Mouse (Mus musculus) macrophage (primary cell): Measurements from ENCODE around the gene Ampd2. TPM values are rescaled to one million over a fixed set of nuclear protein-coding genes. Genes with fewer than 3 reads are reported as not detected.

Experiments
- H3K27ac ChIP-seq: fragments of 350-480 bp; formaldehyde crosslinking; 2 replicates; pipeline ENCODE4 v1.9.0; 2021
- H3K36me3 ChIP-seq: fragments of 350-480 bp; formaldehyde crosslinking; 2 replicates; pipeline ENCODE4 v1.9.0; 2021; ENCODE audit errors: inconsistent target
- H3K4me3 ChIP-seq: fragments of 350-480 bp; formaldehyde crosslinking; 2 replicates; pipeline ENCODE4 v1.9.0; 2021; ENCODE audit errors: inconsistent target
- H3K79me2 ChIP-seq: fragments of 350-480 bp; formaldehyde crosslinking; 2 replicates; pipeline ENCODE4 v1.9.0; 2021; ENCODE audit errors: inconsistent target
- WGBS: methylation state at CpG from one replicate; pipeline ENCODE4 v1.1.7; 2026; ENCODE audit warnings: inconsistent platforms; ENCODE audit not compliant: missing documents; 5-methylcytosine and 5-hydroxymethylcytosine counted together
- polyA plus RNA-seq: library from polyadenylated mRNA; stranded (reverse); fragments of 250-400 nt; gene quantifications from 3 replicates; pipeline ENCODE4 v1.2.4, GENCODE M21; 2018; ENCODE audit warnings: inconsistent platforms

Ampd2 gene
- polyA plus RNA-seq, 1 experiment from 2014 or later, result 7.1 TPM

- no peak overlapping the region for H3K27ac ChIP-seq
- no peak overlapping the region for H3K4me3 ChIP-seq
- H3K79me2 ChIP-seq, result peaks cover 7% of the 10 kb centered on the region
- no peaks in the 10 kb centered on the region for H3K36me3 ChIP-seq
- WGBS, result 95% methylated on average over 2 of the region's 2 CpGs
Observed at GRCm38 (mm10) chr3:108089916-108090315, 3.5 kb upstream of the Ampd2 start.

GRCm38 (mm10) chr3:108088842-108089380 lies 2.5 kb upstream of the Ampd2 start:
- H3K27ac ChIP-seq, result no peak overlapping the region
- peaks cover 17% of the 10 kb centered on the region for H3K79me2 ChIP-seq
- 78% methylated on average over 5 of the region's 5 CpGs for WGBS
- H3K36me3 ChIP-seq, result no peaks in the 10 kb centered on the region
- H3K4me3 ChIP-seq, result no peak overlapping the region

DNA sequence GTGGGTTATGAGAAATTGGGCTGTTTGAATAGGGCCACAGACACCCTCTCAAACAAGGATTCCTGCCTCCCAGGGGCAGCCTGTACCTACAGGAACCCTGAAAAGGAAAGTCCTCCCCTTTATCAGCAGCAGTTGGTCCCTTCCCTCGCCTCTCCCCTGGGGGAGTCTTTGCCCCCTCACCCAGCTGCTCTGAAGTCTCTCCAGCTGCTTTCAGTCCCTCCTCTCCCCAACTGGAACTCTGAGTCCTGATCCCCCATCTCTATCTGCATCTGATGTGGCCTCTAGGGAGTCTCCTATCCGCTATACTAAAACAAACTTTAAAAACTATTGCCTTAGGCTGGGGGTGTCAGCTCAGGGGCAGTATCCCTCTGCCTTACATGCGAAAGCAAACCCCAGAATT lies 878 bp upstream of the Ampd2 start:
- H3K27ac ChIP-seq, result no peak overlapping the region
- H3K36me3 ChIP-seq, result no peaks in the 10 kb centered on the region
- H3K79me2 ChIP-seq, result peaks cover 33% of the 10 kb centered on the region
- no peak overlapping the region for H3K4me3 ChIP-seq
- 92% methylated on average over 3 of the region's 3 CpGs for WGBS

GRCm38 (mm10) chr3:108085721-108086469 lies 556 bp downstream of the Ampd2 start:
- Histone ChIP-seq H3K79me2 (peaks cover 47% of the 10 kb centered on the region), H3K27ac (peak overlapping the region; percentile 66), H3K36me3 (no peaks in the 10 kb centered on the region), H3K4me3 (peak overlapping the region; percentile 74)
- WGBS, result 2% methylated on average over 31 of the region's 31 CpGs

GRCm38 (mm10) chr3:108085281-108085720 lies 1.1 kb downstream of the Ampd2 start:
- Histone ChIP-seq H3K27ac (peak overlapping the region; percentile 66), H3K4me3 (peak overlapping the region; percentile 74), H3K79me2 (peaks cover 52% of the 10 kb centered on the region), H3K36me3 (peaks cover 4% of the 10 kb centered on the region; the same call in 1 of the 2 replicates)
- WGBS, result 0% methylated on average over 14 of the region's 14 CpGs

- H3K36me3 ChIP-seq, result peaks cover 8% of the 10 kb centered on the region; the same call in 1 of the 2 replicates
Observed at GRCm38 (mm10) chr3:108084767-108085270, 1.6 kb downstream of the Ampd2 start.

GRCm38 (mm10) chr3:108083904-108084407 lies 2.5 kb downstream of the Ampd2 start:
- peaks cover 16% of the 10 kb centered on the region for H3K36me3 ChIP-seq
- peaks cover 52% of the 10 kb centered on the region for H3K79me2 ChIP-seq
- no peak overlapping the region for H3K27ac ChIP-seq
- WGBS, result 74% methylated on average over 4 of the region's 4 CpGs
- no peak overlapping the region for H3K4me3 ChIP-seq

More at GRCm38 (mm10) chr3:108084767-108085270, 1.6 kb downstream of the Ampd2 start:
- Histone ChIP-seq H3K79me2 (peaks cover 52% of the 10 kb centered on the region), H3K27ac (peak overlapping the region; percentile 66), H3K4me3 (peak overlapping the region; percentile 74)
- WGBS, result 6% methylated on average over 13 of the region's 13 CpGs

- Histone ChIP-seq H3K4me3 (no peak overlapping the region), H3K79me2 (peaks cover 52% of the 10 kb centered on the region), H3K27ac (no peak overlapping the region), H3K36me3 (peaks cover 24% of the 10 kb centered on the region)
- WGBS, result 22% methylated on average over 2 of the region's 2 CpGs
Observed at GRCm38 (mm10) chr3:108083161-108083560, 3.3 kb downstream of the Ampd2 start.

GRCm38 (mm10) chr3:108082251-108082875 lies 4.1 kb downstream of the Ampd2 start:
- H3K27ac ChIP-seq, result no peak overlapping the region
- H3K79me2 ChIP-seq, result peaks cover 52% of the 10 kb centered on the region
- WGBS, result 94% methylated on average over 1 of the region's 1 CpGs
- no peak overlapping the region for H3K4me3 ChIP-seq
- H3K36me3 ChIP-seq, result peaks cover 29% of the 10 kb centered on the region

GRCm38 (mm10) chr3:108081681-108082080 lies 4.8 kb downstream of the Ampd2 start:
- H3K4me3 ChIP-seq, result no peak overlapping the region
- no peak overlapping the region for H3K27ac ChIP-seq
- H3K36me3 ChIP-seq, result peaks cover 35% of the 10 kb centered on the region
- H3K79me2 ChIP-seq, result peaks cover 52% of the 10 kb centered on the region
- WGBS, result 91% methylated on average over 4 of the region's 4 CpGs

DNA sequence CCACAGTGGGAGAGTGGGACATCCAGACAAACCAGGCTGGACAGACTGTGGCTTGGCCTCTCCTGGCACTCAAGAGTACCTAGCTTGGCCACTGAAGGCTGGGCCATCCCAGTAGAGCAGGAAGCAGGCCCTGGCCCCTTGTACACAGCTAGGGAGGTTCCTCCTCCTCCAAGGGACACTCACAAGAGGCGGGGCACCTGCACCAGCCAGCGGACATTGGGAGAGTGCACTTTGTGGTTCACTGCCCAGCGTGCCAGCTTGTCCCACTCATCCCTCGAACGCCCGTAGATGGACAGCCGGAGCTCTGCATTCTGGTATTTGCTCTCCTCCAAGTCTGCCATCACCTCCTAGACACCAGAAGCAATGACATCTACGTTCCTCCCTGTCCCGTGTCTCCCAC lies 9.6 kb downstream of the Ampd2 start:
- no peak overlapping the region for H3K4me3 ChIP-seq
- no peak overlapping the region for H3K27ac ChIP-seq
- peaks cover 62% of the 10 kb centered on the region for H3K36me3 ChIP-seq
- WGBS, result 100% methylated on average over 3 of the region's 9 CpGs
- H3K79me2 ChIP-seq, result peaks cover 14% of the 10 kb centered on the region

GRCm38 (mm10) chr3:108072983-108073569 lies 13.4 kb downstream of the Ampd2 start:
- H3K36me3 ChIP-seq, result peaks cover 38% of the 10 kb centered on the region
- no peaks in the 10 kb centered on the region for H3K79me2 ChIP-seq
- no peak overlapping the region for H3K4me3 ChIP-seq
- H3K27ac ChIP-seq, result no peak overlapping the region
- WGBS, result 94% methylated on average over 10 of the region's 10 CpGs

DNA sequence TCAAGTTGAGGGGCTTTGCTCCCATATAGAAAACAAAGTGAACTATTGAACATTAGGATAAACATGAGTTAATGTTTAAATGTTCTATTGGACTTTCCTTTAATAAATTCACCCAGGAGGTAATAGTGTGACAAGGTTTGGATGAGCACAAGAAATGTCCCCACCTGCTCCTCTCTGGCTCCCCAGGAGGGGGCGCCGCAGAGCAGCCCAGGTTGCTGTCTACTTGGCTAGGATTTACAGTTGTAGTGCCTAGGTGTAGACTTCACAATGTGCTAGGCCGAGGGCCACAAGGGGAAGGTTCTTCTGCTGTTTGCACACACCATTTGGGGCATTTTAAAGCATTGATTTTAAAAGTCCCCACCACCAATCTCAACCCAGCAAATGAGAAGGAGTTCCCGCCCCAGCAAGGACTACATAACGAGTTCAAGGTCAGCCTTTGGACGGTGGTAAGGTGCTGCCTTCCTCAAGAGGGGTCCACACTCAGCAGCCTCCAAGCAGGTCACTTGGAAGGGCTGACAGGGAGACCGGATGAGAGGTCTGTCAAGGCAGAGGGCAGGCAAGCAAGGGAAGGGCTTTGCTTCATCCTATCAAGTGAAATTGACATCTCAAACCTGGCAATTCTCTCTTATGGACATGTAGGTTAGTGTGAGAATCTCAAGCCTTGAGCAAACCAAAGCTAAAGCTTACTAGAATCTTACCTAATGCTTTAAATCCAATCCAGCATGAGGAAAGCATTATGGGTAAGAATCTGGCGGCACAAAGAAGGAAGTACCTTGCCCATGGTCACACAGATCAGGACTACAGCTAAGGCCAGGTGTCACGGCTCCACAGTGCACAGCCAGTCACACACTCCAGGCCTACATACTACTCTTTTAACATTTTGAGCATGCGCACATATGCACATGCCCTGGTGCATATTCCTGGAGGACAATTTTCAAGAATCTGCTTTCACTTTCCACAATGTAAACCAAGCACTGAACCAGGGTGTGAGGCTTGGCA lies 15.9 kb downstream of the Ampd2 start:
- H3K4me3 ChIP-seq, result no peak overlapping the region
- H3K36me3 ChIP-seq, result peaks cover 16% of the 10 kb centered on the region
- no peaks in the 10 kb centered on the region for H3K79me2 ChIP-seq
- 58% methylated on average over 10 of the region's 10 CpGs for WGBS
- H3K27ac ChIP-seq, result no peak overlapping the region
